Mouse (Mus musculus) midbrain, postnatal 0 days (tissue): ENCODE measurements around the gene Khdc4. TPM values are rescaled to one million over a fixed set of nuclear protein-coding genes. Genes with fewer than 3 reads are reported as not detected.

ENCODE experiments used
- ATAC-seq: fragments of 200-750 bp; cut with Nextera tagmentation; 2 replicates; pipeline ENCODE4 v1.8.0; 2017; ENCODE audit warnings: moderate number of reproducible peaks, mild to moderate bottlenecking, moderate TSS enrichment, moderate library complexity; ENCODE audit not compliant: low FRiP score
- DNase-seq: peaks from one replicate; pipeline ENCODE4 v3.0.0-alpha.2; 2015; ENCODE audit warnings: low spot score
- H3K27ac ChIP-seq: fragments of 300-500 bp; sonication (generic); 2 replicates; pipeline ENCODE4 v1.5.1; 2014; ENCODE audit warnings: low read depth, mild to moderate bottlenecking, low read length, mixed read lengths
- H3K27me3 ChIP-seq: fragments of 300-500 bp; sonication (generic); 2 replicates; pipeline ENCODE4 v1.6.1; 2014; ENCODE audit warnings: low read length, control low read depth, mixed read lengths; ENCODE audit not compliant: insufficient read depth
- H3K36me3 ChIP-seq: fragments of 300-500 bp; sonication (generic); 2 replicates; pipeline ENCODE4 v1.6.1; 2014; ENCODE audit warnings: low read length, control low read depth, mixed read lengths; ENCODE audit not compliant: insufficient read depth
- H3K4me1 ChIP-seq: fragments of 300-500 bp; sonication (generic); 2 replicates; pipeline ENCODE4 v1.6.1; 2014; ENCODE audit warnings: mild to moderate bottlenecking, control low read depth, antibody characterized with exemption, low read length, mixed read lengths; ENCODE audit not compliant: insufficient read depth
- H3K4me2 ChIP-seq: fragments of 300-500 bp; sonication (generic); 2 replicates; pipeline ENCODE4 v1.6.1; 2014; ENCODE audit warnings: low read depth, mild to moderate bottlenecking, low read length, mixed read lengths; ENCODE audit not compliant: poor library complexity, severe bottlenecking
- H3K4me3 ChIP-seq: fragments of 300-500 bp; sonication (generic); 2 replicates; pipeline ENCODE4 v1.5.1; 2014; ENCODE audit warnings: low read depth, mild to moderate bottlenecking, low read length, moderate library complexity
- H3K9ac ChIP-seq: fragments of 300-500 bp; sonication (generic); replicated peaks from 2 replicates; pipeline ENCODE4 v1.6.1; 2014; ENCODE audit warnings: mild to moderate bottlenecking, low read length, moderate library complexity, mixed read lengths; ENCODE audit not compliant: poor library complexity, severe bottlenecking
- H3K9me3 ChIP-seq: fragments of 300-500 bp; sonication (generic); 2 replicates; pipeline ENCODE4 v1.6.1; 2016; ENCODE audit warnings: low read length, control low read depth
- CTCF ChIP-seq: IDR thresholded peaks from 2 replicates; pipeline ENCODE4 v1.5.1; 2016; ENCODE audit warnings: antibody characterized with exemption, mild to moderate bottlenecking
- WGBS: fragments of 180-500 bp; shearing (Covaris S2); extraction: QIAGEN DNeasy Blood & Tissue Kit; methylation state at CpG from one replicate; pipeline ENCODE4 v1.1.7; 2014; 5-methylcytosine and 5-hydroxymethylcytosine counted together
- polyA plus RNA-seq: library from polyadenylated mRNA; unstranded; fragments of >200 nt; fragmentation: Nextera tagmentation; extraction: Ambion mirVana; gene quantifications from 2 replicates; pipeline ENCODE4 v1.2.1, GENCODE M21; 2015
- total RNA-seq: library from RNA; depleted of rRNA; stranded (reverse); fragments of >200 nt; gene quantifications from 2 replicates; pipeline ENCODE4 v1.2.3, GENCODE M21; 2014; rRNA removed

Khdc4 gene
- total RNA-seq (71.8 and 96.5 TPM in 2 replicates), polyA plus RNA-seq (66.8 and 70.5 TPM in 2 replicates)

DNA sequence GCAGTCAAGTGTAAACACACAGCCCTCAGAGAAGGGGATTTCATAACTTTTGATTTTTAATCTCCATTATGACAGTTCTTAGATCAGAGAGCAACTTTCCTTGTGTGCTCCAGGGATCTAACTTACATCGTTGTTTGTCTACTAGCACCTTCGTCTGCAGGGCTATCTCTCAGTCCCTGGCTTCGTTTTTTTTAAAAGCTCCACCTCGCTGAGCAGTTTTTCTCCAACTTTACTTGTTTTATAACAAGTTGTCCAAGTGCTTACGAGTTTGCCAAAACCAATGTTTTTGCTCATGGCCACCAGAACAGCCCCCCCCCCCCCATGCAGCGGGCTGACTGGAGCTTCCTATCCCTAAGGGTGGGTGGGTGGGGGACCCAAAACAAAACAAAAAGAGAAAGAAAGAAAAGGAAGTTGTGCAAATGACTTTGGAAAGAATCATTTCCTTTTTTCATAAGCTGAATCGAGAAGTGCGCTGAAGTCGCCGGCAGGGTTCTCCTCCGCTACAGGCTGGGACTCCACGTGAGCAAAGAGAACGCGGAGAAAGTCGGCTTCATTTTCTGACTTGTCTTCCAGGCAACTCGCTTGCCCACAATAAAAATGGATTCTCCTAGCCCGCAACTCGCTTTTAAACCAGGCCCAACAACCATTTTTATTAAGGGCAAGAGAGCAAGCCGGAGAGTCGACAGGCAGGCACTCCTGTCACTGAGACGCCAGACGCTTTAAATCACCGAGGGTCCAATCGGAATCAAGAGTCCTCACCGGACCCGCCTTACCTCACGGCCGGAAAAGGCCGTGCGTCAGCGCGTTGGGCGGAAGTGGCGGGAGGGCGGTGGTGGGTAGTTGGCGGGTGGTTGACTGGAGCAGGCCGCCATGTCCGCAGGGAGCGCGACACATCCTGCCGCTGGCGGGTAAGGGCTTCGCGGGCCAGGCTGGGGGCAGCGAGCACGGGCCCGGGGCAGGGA, at the start of gene Khdc4:
TSS of gene Khdc4 (plus strand) at position 824 of the 962 bp plus-strand sequence.
- H3K4me3 ChIP-seq = peak within 1 kb of the TSS; percentile 70
- ATAC-seq (peak; percentile 99), DNase-seq (peak; percentile 100)
- 0 out of 2 replicates have a peak, but pooled peaks have one; percentile 13 for TF ChIP-seq CTCF
- H3K27me3 ChIP-seq = no peaks in the 10 kb centered on the region
- H3K4me1 ChIP-seq = no peaks in the 10 kb centered on the region; the same call in 1 of the 2 replicates
- H3K36me3 ChIP-seq = peaks cover 13% of the 10 kb centered on the region
- peak within 1 kb of the TSS; percentile 70 for H3K4me2 ChIP-seq
- H3K27ac ChIP-seq = peak within 1 kb of the TSS; percentile 95
- under 1% methylated on average over 47 of the region's 47 CpGs for WGBS
- H3K9ac ChIP-seq = peak within 1 kb of the TSS; percentile 95
- H3K9me3 ChIP-seq = no peaks in the 10 kb centered on the region

DNA sequence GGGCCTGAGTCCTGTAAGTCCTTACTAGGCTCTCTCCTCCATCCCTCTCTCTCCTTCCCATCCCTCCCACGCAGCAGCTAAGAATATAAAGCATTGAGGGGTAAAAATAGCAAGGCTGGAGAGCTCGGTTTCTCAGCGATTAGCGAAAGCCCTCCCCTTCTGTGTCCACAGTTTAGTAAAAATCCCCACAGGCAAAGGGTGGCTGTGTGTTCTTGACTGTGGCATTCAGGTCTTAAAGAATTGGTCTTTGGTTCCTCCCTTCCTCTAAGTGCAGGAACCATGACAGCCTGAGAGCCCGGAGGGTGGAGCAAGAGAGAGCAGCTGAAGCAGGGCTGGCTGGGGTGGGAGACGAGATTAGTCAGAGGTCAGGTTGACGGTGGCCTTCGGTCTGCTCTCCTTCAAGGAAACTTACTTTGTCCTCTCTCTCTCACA, 49.0 kb upstream of the Khdc4 start:
- WGBS = 86% methylated on average over 8 of the region's 8 CpGs
- no peak for TF ChIP-seq CTCF
- DNase-seq = no peak
- H3K27ac ChIP-seq = no peak overlapping the region
- H3K27me3 ChIP-seq = no peaks in the 10 kb centered on the region
- no peaks in the 10 kb centered on the region for H3K4me1 ChIP-seq
- no peak overlapping the region for H3K4me3 ChIP-seq
- H3K9ac ChIP-seq = no peak overlapping the region
- H3K36me3 ChIP-seq = peaks cover 71% of the 10 kb centered on the region
- H3K9me3 ChIP-seq = no peaks in the 10 kb centered on the region
- no peak overlapping the region for H3K4me2 ChIP-seq
- ATAC-seq = no peak

DNA sequence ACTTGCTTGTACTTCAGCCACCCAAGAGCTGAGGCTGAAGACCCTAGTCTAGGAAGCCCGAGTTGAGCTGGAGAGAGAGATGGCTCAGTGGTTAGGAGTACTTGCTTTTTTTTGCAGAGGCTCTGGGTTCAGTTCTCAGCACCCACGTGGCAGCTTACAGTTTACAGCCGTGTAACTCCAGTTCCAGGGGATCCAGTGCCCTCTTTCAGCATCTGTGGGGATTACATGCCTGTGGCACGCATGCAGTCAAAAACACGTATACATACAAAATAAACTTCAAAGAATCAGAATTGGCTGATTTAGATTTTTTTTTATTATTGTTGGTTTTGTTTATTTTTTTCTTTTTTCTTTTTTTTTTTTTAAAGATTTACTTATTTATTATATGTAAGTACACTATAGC, 48.5 kb upstream of the Khdc4 start:
- no peaks in the 10 kb centered on the region for H3K9me3 ChIP-seq
- no peak overlapping the region for H3K9ac ChIP-seq
- TF ChIP-seq CTCF = no peak
- 93% methylated on average over 5 of the region's 5 CpGs for WGBS
- no peak overlapping the region for H3K27ac ChIP-seq
- H3K4me1 ChIP-seq = no peaks in the 10 kb centered on the region
- no peak overlapping the region for H3K4me2 ChIP-seq
- peaks cover 67% of the 10 kb centered on the region for H3K36me3 ChIP-seq
- H3K4me3 ChIP-seq = no peak overlapping the region
- H3K27me3 ChIP-seq = no peaks in the 10 kb centered on the region
- no peak for DNase-seq
- ATAC-seq = no peak

DNA sequence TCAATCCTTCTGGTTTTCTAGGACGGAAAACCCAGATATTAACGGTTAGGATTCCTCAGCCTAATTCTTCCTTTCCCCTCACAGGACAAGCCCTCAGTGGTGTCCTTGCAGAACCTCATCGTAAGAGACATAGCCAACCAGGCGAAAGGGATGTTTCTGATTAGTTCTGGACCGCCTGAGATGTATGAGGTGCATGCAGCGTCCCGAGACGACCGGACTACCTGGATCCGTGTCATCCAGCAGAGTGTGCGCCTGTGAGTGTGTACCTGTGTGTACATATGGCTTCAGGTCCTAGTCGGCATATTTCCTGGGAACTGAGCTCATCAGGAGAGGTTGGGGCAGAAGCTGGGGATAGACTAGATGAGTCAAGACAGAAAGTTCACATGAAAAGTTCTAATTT, 46.4 kb upstream of the Khdc4 start:
- DNase-seq (no peak), ATAC-seq (no peak)
- Histone ChIP-seq H3K9me3 (no peaks in the 10 kb centered on the region), H3K27ac (no peak overlapping the region), H3K9ac (no peak overlapping the region), H3K27me3 (no peaks in the 10 kb centered on the region), H3K36me3 (peaks cover 68% of the 10 kb centered on the region), H3K4me2 (no peak overlapping the region), H3K4me1 (no peaks in the 10 kb centered on the region), H3K4me3 (no peak overlapping the region)
- TF ChIP-seq CTCF = no peak
- WGBS = 95% methylated on average over 12 of the region's 12 CpGs

DNA sequence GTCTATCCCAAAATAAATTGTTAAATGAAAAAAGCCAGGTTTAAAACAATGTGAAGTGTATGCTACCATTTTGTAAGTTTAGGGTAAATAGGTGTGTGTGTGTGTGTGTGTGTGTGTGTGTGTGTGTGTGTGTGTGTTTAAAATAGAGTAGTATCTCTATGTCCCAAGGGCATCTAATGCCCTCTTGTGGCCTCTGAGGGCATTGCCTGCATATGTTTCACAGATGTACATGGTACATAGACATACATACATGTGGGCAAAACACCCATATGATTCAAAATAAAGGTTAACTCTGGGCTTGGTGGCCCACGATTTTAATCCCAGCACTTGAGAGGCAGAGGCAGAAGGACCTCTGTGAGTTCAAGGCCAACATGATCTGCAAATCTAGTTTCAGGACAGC, 44.9 kb upstream of the Khdc4 start:
- no peak overlapping the region for H3K9ac ChIP-seq
- 69% methylated on average over 1 of the region's 1 CpGs for WGBS
- no peaks in the 10 kb centered on the region for H3K27me3 ChIP-seq
- no peaks in the 10 kb centered on the region for H3K9me3 ChIP-seq
- peak; percentile 80 for DNase-seq
- H3K4me2 ChIP-seq = no peak overlapping the region
- no peak overlapping the region for H3K27ac ChIP-seq
- peaks cover 64% of the 10 kb centered on the region for H3K36me3 ChIP-seq
- TF ChIP-seq CTCF = peak; percentile 81
- ATAC-seq = no peak; the same call in 1 of the 2 replicates
- no peak overlapping the region for H3K4me3 ChIP-seq
- no peaks in the 10 kb centered on the region for H3K4me1 ChIP-seq

DNA sequence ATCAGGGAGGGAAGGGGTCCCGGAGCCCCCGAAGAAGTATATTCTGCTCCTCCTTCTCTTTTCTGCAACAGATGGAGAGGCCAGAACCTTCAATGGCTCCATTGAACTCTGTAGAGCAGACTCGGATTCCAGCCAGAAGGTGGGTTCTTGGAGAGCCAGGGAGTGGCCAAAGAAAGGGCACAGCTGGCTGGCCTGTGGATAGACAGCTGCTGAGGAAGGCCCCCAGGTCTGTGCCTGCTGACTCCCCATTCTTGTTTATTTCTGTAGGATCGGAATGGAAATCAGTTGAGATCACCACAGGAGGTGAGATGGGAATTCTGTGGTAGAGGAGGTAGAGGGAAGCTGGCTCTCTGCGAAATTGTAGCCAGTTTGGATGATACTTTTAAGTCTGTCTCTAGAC, 42.5 kb upstream of the Khdc4 start:
- H3K4me2 ChIP-seq = no peak overlapping the region
- no peak overlapping the region for H3K9ac ChIP-seq
- no peaks in the 10 kb centered on the region for H3K4me1 ChIP-seq
- no peak for DNase-seq
- WGBS = 85% methylated on average over 5 of the region's 5 CpGs
- no peak overlapping the region for H3K27ac ChIP-seq
- H3K4me3 ChIP-seq = no peak overlapping the region
- no peak for TF ChIP-seq CTCF
- peaks cover 69% of the 10 kb centered on the region for H3K36me3 ChIP-seq
- H3K27me3 ChIP-seq = no peaks in the 10 kb centered on the region
- H3K9me3 ChIP-seq = no peaks in the 10 kb centered on the region
- no peak for ATAC-seq
